Mouse (Mus musculus): ENCODE results near the gene Cyp39a1.

Gene Cyp39a1

DNA sequence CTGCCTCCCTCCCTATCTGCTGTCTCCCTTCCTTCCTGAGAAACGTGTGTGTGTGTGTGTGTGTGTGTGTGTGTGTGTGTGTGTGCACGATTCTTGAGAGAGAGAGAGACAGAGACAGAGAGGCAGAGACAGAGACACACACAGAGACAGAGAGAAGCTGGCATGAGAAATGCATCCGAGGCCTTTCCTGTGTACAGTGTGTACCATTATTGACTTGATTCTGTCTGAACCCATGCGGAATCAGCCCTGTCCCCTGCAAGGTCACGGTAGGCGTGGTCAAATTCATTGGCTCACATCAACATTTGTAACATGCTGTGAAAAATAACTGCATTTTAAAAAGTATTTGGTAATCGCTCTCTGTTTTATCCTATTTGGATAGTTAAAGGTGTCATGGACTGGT is 16.9 kb downstream of the Cyp39a1 start:
- DNase-seq (ENCODE audit: low read depth), result no peak

DNA sequence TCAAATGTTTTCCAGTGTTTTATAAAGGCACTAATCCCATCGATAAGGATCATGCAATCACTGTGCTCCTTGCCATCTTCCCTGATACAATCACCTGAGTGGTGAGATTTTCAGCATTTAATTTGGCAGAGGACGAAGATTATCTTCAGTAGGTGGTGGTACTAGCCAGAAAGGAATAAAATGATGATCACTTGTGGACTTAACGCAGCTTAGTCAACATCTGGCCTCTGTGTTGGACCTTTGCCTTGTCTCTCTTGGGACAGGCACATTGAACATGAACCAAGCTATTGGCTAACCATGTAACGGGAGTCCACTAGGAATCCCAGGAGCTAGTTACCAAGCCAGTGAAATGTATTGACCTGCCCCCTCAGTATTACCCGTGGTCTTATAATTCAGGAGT is 17.4 kb downstream of the Cyp39a1 start:
- DNase-seq (ENCODE audit: low read depth), result no peak

DNA sequence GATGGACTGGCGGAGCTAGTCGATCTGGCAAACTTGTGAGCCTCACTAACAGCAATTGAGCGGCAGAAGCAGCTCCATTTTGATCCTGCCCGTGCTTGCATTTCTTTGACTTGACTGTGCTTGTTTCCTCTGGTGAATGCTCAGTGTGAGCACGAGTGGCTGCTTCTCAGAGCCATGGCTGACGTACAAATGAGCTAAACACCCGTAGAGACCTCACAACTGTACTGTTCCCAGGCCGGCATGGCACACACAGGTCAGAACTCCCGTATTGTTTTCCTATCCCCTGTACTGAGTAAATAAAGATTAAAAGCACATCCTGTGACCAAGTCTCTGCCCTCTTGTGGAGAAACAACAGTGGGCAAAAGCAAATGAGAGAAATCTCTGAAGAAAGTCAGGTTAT is 22.4 kb downstream of the Cyp39a1 start:
- DNase-seq (ENCODE audit: low read depth), result no peak

DNA sequence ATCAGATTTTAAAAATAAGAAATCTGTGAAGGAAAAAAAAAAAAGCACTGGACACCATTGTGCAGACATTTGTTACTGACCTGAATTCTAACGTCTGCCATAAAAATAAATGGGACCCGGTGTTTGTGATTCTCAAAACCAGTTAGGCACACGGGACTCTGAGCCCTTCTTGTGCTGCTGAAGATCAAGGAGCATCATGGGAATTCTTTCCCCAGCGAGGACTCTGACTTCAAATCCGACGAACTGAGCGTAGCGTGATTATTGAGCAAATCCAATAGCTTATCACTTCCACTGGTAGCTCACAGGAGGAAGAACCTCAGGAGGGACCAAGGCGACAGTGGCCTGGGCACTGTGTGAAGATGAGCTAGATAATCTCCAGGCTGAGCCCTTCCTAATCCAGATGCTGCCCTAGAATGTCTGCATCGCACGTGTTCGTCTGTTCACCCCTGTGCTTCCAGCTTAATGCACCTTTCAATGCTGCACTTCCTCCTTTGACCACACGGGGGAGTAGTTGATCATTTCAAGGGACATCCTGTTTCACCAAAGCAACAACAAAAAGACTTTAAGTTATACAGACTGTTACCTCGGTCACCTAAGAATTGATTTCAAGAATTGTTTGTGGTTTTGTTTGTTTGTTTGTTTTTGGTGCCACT is 31.9 kb downstream of the Cyp39a1 start:
- peak; percentile 92 for DNase-seq (ENCODE audit: low read depth)

DNA sequence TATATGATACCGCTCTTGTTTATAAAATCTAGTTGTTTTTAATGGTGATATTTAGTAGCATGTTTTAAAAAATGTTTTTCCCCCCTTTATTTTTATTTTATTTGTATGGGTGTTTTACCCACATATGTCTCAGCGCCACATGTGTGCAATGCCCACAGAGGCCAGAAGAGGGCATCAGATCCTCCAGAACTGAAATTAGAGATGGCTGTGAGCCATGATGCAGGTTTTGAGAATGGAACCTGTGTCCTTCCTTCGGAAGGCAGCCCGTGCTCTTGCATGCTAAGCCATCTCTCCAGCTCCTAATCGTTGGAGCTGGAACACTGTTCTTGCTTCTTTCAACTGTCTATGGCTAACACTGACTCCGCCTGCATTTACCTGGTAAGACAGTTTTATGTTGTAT is 33.8 kb downstream of the Cyp39a1 start:
- peak; percentile 75 for DNase-seq (ENCODE audit: low read depth)

DNA sequence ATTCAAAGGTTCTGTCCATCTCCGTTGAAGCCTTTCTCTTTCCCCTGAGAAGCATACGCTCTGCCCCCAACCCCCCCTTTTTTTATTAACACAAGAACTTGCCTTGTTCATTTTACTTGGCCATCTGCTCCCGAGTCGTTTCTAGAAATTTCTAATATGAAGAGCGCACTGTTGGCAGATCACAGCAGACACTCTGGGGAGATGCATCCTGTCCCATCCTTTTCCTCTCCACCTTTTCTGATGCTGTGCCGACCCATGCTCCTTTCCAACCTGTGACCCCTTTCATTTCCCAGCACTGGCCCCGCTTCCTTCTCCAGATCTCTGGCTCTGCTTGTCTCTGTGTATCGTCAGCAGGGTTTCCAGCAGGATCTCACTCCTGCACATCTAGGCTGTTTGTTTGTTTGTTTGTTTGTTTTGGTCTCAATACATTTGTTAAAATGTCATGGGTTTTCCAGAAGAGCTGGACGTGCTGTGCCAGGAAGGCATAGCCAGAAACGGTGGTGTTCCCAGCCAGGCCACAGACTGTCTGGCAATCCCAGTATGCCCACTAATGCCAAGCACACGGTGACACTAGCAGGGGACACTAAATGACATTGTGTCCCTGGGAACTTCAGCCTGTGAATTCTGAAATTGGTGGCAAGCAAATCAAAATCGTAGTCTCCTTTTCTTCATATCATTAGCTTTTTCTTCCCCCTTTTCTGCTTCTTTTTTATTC is 37.1 kb downstream of the Cyp39a1 start:
- no peak for DNase-seq (ENCODE audit: low read depth)

DNA sequence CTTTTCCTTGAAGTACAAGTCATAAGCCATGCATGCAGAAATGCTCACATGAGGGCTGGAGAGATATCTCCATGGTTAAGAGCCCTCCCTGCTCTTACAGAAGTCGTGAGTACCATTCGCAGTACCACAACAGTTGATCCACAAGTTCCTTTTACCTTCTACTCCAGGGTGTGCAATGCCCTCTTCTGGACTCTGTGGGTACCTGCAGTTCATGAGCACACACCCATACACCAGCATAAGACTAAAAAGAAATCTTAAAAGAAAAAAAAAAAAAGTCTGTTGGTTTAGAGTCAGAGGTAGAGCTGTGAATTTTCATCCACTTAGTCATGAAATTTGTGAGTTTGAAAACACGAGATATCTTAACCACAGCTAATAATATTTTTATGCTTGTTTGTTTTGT is 39.5 kb downstream of the Cyp39a1 start:
- no peak for DNase-seq (ENCODE audit: low read depth)

DNA sequence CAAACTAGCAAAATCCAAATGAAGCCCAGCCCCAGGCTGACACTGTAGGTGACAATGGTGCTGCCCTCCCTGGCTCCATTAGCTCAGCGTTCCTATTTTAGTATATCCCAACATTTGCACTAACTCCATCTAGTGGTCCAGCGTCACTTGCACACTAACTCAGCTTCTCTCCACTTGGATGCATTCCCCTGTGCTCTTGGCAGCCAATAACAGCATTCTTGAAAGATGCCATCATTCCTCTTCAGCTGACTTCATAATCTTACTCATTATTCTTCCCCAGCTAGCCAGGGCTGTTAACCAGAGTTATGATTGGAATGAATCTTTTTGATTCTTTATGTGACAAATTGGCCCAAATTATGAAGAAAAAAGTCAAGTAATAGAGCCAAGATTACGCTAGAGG is 40.0 kb downstream of the Cyp39a1 start:
- DNase-seq (ENCODE audit: low read depth), result peak; percentile 88

DNA sequence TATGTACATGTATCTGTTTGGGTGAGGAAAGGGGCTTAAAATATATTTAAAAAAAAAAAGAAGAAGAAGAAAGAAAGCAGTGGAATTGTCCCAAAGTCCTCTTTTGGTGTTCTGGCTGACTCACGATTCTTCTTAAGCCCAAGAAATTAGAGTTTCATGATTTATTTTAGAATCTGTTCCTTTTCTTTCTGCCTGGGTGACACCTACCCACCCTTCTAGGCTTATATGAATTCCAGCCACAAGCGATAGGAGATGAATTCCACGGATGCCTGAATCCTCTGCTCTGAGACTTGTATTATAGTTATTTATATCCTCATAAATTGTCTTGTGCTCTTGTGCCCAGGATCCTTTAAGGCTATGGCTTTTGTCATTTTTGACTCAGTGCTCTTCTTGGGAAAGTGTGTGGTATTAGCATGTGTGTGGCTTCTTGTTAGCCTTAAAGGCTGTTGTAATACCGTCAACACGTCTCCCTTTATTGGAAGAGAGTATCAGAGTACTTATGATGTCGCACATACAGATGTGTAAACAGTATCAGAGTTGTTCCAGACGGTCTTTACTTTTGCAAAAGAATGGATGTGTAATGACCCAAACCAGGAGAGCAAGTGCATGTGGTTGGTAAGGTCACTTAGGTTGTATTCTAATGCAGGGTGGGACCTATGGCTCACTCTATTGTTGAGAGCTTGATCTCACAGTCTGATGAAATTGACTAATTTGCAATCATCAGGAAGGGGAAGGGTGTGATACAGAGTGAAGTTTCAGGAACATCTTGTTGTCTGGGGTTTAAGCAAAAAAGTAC is 44.5 kb downstream of the Cyp39a1 start:
- DNase-seq (ENCODE audit: low read depth), result no peak

DNA sequence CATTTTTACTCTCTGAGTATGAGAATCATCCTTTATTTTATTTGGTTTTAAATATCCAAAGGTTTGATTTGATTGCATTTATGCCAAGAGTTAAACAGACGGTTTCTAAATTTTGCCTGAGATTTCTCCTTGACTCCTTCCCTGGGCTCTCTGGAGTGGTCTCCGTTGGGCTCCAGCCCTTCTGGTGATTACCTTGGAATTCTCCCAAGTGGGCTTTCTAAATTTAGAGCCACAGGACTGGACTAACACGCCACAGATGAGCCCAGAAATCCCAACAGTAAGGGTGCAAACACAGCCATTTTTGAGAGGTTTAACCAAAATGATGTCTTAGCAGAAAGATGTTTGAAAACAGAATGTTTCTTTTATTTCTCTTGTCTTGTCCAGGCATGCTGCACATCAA is 47.0 kb downstream of the Cyp39a1 start:
- no peak for DNase-seq (ENCODE audit: low read depth)

DNA sequence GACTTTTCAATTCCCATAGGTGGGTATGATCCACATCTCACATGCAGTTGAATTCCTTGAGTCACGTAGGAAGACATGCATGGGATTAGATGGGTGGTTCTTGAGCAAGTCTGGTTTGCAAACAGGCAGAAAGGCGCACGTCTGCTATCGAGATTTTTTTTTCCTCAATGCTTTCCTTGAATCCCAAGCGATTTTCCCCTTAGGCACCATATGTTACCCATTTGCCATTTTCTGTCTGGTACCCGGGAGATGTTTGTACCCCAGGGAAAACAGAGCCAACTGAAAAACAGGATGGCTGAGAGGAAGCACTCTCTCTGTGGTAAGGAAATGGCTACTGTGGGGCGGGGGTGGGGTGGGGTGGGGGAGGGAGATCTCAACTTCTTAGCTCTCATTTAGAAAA is 49.4 kb downstream of the Cyp39a1 start:
- no peak for DNase-seq (ENCODE audit: low read depth)

DNA sequence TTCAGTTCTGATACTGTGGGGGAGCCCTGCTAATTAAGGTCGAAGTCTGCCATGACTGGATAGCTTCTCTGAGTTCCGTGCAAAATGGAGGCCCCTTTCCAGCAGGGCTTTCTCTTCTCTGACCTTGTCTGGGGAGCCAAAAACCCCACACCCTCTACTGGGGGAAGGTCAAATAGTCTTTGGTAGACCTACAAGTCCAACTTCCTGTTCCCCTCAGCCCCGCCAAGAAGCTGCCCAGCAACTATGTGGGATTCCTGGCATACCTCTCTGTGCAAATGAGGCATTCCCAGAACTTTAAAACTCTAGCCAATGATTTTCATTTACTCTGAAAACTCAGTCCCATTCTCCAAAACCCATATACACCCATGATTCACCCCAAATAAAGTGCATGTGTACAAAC is 52.2 kb downstream of the Cyp39a1 start:
- DNase-seq (ENCODE audit: low read depth), result peak; percentile 26

DNA sequence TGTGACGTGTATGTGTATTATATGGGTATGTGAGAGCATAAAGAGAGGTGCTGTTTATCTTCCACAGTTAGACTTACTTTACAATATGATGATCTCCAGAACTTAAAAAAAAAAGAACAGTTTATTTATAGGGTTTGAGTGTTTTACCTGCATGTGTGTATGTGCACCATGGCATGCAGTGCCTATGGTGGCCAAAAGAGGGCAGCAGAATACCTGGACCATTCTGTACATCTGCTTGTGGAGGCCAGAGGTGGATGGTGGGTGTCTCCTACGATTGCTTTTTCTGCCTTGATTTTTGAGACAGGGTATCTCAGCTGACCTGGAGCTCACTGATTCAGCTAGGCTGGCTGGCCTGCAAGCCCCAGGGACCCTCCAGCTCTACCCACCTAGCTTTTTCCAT is 57.3 kb downstream of the Cyp39a1 start:
- no peak for DNase-seq (ENCODE audit: low read depth)

DNA sequence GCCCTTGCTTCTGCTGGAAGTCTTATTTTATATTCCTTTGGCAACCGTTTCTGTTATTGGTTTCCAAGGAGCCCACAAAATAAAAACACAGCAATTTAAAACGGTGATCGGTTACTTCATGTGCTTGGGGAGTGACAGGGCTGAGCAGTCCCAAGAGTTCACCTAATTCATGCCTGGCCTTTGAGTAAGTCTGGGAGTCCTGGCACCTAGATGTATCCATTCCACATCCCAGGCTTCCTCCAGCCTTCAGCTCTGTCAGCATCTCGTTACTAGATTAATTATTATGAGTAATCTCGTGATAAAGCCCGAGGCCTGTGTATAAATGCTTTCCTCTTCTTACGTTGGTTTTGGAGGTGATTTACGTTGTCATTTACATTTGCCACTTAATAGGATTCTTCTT is 64.1 kb downstream of the Cyp39a1 start:
- DNase-seq (ENCODE audit: low read depth), result no peak

DNA sequence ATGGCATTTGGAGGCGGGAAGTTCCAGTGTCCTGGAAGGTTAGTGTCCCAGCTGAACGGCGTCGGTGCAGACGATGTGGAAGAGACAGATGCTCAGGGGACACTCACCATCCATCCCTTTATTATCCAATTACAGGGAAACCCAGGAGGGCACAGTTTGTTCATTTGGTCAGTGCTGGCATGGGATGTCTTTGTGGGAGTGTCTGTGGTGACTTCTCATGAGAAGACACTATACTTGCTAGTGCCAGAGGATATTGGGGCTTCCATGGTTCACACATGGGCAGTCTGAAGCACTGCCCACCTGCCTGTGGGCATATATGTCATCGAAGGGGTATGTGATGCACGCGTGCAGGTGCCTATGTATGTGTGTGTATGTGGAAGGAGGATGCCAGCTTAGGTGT is 64.8 kb downstream of the Cyp39a1 start:
- no peak for DNase-seq (ENCODE audit: low read depth)

DNA sequence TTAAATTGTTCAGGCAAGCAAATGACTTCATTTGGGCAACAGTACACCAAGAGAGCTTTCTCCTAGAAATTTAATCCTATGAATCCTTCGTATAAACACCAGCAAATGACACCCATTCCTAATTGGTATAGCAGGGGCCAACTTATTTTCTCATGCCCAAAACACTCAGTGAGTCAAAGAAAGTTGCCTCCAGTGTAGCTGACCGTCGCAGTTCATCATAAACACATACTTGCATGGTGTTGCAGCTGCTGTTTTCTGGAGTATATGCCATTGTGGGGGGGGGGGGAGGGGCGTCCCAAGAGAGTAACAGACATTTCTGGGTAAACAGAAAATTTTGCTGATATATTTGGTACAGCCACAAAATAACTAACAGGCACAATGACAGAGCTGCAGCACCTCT is 67.0 kb downstream of the Cyp39a1 start:
- no peak for DNase-seq (ENCODE audit: low read depth)

DNA sequence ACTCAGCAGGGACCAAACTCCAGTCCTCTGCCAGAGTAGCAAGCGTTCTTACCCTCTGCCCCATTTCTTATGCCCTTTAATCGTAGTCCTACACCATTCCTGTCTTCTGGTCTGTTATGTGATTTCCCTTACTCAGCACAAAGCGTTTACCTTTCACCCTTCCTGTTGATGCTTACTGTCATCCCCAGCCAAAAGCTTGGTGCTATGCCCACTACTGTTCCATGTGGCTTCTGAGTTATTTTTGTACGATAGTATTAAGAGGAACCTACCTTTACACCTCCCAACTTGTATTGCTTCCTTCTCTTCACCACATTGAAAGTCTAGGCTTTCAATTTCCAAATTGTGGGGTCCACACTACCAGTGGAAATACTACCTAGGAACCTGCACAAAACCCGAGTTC is 76.7 kb downstream of the Cyp39a1 start:
- DNase-seq (ENCODE audit: low read depth), result no peak

DNA sequence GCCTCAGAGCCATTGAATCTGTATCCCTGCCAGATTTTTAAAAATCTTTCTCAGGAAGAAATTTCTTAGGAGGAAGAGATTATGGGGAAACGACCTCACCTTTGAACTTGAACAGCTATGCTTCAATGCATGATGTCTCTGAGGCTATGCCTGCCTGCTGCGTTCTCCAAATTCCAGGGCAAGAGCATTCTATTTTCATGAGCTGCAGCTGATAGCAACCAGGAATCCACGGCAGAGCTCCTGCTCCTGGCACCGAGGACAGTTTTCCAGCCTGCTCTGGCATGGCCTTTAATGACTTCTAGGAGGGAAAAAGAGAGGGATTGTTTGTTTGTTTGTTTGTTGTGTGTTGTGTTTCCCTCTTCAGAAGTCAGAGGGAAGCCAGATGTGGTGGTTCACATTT is 77.2 kb downstream of the Cyp39a1 start:
- DNase-seq (ENCODE audit: low read depth), result no peak

DNA sequence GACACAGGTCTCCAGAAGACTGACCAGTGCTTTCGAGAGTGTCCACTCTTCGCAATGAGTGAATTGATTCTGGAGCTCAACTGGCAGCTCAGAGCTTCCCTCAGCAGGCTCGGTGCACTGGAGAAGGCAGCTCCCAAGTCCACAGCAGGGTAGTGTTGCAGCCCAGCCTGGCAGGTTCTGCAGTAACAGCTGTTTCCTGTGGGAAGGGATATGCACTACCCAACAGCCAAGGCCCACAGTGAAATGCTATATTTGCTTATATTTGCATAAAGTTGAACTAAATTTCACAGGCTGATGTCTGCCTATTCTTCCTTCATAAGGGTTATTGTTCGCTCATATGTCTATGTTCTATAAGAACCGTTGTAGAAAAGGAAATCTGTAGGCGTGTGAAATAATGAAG is 83.9 kb downstream of the Cyp39a1 start:
- no peak for DNase-seq (ENCODE audit: low read depth)

DNA sequence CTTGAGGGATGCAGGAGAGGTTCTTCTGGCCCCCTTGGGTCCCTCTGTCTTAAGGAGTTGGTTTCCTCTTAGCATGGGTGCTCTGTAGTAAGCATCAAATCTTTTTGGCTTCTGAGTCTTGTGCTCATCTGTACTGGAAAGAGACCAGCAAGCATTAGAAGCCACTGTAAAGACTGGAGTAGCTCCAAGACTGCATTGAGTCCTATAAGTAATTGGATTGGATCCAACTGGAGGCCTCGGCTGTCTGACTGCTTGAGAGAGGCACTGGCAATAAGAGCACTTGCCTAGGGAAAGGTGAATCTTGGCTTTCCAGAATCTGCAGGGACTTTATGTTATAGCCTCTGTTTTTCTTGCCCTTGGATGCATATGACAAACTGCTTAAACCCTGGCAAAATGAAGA is 85.6 kb downstream of the Cyp39a1 start:
- DNase-seq (ENCODE audit: low read depth), result peak; percentile 26

DNA sequence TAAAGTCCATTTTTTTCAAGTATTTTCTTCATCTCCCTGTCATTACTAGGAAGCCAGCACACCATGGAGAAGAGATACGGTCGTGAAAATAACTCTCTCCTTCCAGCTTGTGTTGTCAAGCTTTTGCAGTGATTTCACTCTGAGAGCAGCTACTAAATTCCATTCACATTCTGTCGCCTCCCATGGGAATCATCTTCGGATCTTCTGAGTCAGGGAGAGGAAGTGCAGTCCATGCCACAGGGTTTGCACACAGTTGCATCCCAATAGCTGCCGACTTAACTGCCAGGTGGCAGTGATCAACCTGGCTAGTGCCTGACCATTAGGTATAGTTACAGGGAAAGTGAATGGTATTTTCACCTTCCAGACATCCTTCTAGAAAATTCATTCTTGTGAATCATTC is 87.5 kb downstream of the Cyp39a1 start:
- peak; percentile 6 for DNase-seq (ENCODE audit: low read depth)

DNA sequence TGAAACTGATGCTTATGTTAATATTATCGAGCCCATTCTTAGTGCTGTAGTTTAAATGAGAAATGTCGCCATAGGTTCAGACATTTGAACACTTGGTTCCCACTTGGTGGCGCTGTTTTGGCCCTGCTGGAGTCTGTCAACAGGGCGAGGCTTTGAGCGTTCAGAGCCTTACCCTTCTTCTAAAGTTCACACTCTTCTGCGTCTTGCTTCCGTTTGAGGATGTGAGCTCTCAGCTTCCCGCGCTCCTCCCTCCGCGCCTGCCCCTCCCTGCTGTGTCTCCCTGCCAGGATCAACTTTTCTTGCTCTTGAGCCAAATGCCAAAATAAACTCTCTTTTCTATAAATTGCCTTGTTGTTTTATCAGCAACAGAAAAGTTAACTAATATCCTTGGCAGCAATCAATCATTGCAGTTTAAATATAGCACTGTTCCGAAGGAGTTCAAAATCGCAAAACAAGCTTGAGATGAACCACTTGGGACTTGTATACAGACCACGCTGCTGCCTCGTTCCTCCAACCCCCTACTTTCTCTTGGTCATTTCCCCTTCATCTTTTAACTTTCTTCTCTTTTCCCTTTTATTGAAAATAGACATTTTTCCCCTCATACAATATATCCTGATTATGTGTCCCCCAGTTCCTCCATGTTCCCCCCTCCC is 91.5 kb downstream of the Cyp39a1 start:
- peak; percentile 17 for DNase-seq (ENCODE audit: low read depth)

DNA sequence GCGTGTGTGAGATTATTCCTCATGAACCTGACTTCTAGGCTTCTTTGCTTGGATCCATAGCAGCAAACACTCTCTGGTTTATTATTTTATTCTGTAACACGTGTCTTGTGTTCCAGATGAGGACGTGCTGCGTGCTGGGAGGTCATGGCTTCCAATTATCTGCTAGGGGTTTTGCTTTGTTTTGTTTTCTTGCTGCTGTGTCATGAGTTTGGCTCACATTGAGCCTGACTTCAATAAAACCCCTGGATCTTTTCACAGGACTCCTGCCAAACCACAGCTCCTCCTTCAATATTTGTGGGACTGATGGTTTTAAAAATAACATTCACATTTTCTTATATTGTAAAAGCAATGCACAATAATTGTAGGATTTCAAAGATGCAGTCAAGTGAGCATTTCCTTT is 117.3 kb downstream of the Cyp39a1 start:
- peak; percentile 92 for DNase-seq (ENCODE audit: low read depth)

Measured in NIH3T3 (cell line).